Mouse (Mus musculus) C2C12 (cell line): ENCODE data around the gene Frmd5.

Experiments used
- CEBPB ChIP-seq: IDR thresholded peaks from one replicate; pipeline ENCODE4 v1.6.1; 2011; ENCODE audit warnings: low read depth, mild to moderate bottlenecking, control low read depth, moderate library complexity
- CTCF ChIP-seq: IDR thresholded peaks from one replicate; pipeline ENCODE4 v1.5.1; 2011; ENCODE audit not compliant: control insufficient read depth, insufficient read depth, insufficient read length
- MAX ChIP-seq: IDR thresholded peaks from one replicate; pipeline ENCODE4 v1.6.1; 2011; ENCODE audit warnings: mild to moderate bottlenecking, control low read depth
- MYOG ChIP-seq: IDR thresholded peaks from one replicate; pipeline ENCODE4 v1.6.1; 2011; ENCODE audit not compliant: control insufficient read depth, insufficient read length; ENCODE audit errors: extremely low read depth
- USF1 ChIP-seq: IDR thresholded peaks from one replicate; pipeline ENCODE4 v1.6.1; 2011; ENCODE audit warnings: low read depth, mild to moderate bottlenecking, control low read depth, moderate library complexity

DNA sequence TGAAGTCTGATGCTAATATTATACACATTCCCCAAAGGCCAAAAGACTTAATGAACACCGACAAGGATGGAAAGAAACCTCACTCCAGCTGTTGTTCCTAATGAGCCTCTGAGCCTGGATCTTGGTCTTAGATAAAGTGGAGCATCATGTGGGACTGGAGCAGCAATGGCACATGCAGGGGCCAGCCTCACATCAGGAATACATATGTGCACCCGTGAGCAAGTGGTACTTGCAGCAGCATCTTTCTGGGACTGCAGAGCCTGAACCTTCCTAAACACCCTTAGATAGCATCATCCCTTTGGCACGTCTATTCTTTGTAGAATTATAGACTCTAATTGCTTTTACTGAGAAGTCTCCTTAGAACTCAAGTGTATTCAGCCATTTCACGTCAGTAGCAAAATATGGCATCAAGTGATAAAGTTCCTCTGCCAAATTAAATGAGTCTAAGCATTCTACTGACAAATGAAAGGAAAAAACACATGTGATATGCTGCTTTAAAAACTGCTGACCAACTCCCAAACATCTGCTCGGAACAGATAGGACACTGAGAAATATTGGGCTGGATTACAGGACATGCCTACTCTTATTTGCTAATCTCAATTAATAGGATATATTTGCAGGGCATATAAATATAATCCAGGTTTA, 148.6 kb downstream of the Frmd5 start:
- no peak for TF ChIP-seq CTCF
- no peak for TF ChIP-seq USF1
- TF ChIP-seq CEBPB = no peak
- TF ChIP-seq MAX = no peak
- TF ChIP-seq MYOG = no peak
